Mouse (Mus musculus) small intestine, adult 10 weeks (tissue): ENCODE measurements around the gene Kcnq4. TPM values are rescaled to one million over a fixed set of nuclear protein-coding genes. Genes with fewer than 3 reads are reported as not detected.

Experiments used
- polyA plus RNA-seq: library from polyadenylated mRNA; stranded (reverse); fragments of 350-450 nt; fragmentation: Illumina TruSeq; extraction: RNeasy Lipid Tissue Mini Kit (QIAGEN cat#74804); gene quantifications from one replicate; pipeline ENCODE4 v1.2.3, GENCODE M21; 2014; ENCODE audit warnings: low replicate concordance

Gene Kcnq4
- not detected for polyA plus RNA-seq

DNA sequence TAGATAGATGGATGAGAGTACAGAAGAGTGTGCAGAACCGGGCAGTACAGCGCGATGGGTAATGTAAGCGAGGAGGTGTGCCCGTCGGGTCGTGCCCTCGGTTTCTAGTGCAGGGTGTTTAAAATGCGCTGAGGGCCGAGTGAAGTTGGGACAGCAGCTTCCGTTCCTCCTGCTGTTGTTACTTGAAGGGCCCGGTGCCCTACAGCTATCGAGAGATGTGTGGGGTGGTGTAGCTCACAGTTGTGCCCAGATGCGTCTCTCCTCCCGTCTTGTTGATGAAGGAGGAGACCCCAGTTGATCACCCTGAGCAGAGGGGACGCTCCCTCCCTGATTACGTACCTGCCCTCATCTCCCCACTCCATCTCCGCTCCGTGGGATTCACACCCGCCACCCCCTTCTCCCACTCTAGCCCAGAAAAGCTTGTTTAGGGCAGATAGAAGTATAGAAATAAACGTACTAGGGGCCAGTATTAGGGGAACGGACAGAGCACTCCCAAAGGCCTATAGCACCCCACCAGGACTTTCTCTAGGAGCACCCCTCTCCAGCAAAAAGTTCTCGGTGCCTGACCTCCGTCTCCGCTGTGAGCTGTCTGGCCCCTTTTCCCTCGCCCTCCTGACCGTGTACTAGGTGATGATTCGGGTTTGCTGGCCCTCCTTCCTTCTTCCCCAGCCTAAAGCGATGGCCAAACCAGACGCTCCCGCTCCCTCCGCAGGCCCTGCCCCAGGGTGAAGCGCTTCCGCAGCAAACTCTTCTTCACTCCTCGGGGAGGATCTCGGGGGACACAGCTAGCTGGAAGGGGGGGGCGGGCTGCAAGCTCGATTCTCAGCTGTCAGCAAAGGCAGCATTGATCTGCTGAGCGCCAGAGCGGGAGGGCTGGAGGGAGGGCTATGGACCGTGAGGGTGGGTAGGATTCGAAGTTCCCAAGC lies at the start of gene Kcnq4:
TSS of gene Kcnq4 (minus strand) at position 672 of the 926 bp plus-strand sequence.

GRCm38 (mm10) chr4:120666358-120667024 lies 81.9 kb downstream of the Kcnq4 start, which contains the start of gene Cited4:
TSS of gene Cited4 (plus strand) at chr4:120666572.

Other genes with a start within 250 kb of the Kcnq4 start
- gene Slfnl1, start 216.4 kb downstream of the Kcnq4 start, polyA plus RNA-seq, result not detected
- gene Ctps, start 178.3 kb downstream of the Kcnq4 start, polyA plus RNA-seq, result 11.1 TPM
- gene Gm8439, start 159.9 kb downstream of the Kcnq4 start, polyA plus RNA-seq, result not detected
- gene Cited4, start 82.0 kb downstream of the Kcnq4 start, polyA plus RNA-seq, result not detected
- 18.2 TPM for gene Nfyc, start 83.0 kb upstream of the Kcnq4 start, polyA plus RNA-seq
- 0.26 TPM for gene Rims3, start 106.2 kb upstream of the Kcnq4 start, polyA plus RNA-seq
- 6.9 TPM for gene Exo5, start 176.4 kb upstream of the Kcnq4 start, polyA plus RNA-seq
- 2.5 TPM for gene Zfp69, start 203.1 kb upstream of the Kcnq4 start, polyA plus RNA-seq